Mouse (Mus musculus) neural tube, embryonic 13.5 days (tissue): ENCODE data around the gene Plgrkt. TPM values are rescaled to one million over a fixed set of nuclear protein-coding genes. Genes with fewer than 3 reads are reported as not detected.

Experiments used
- ATAC-seq: fragments of 200-750 bp; cut with Nextera tagmentation; 2 replicates; pipeline ENCODE4 v1.8.0; 2017; ENCODE audit warnings: low read depth, mild to moderate bottlenecking, moderate TSS enrichment, moderate library complexity
- H3K27ac ChIP-seq: fragments of 300-500 bp; sonication (generic); replicated peaks from 2 replicates; pipeline ENCODE4 v1.5.1; 2015; ENCODE audit warnings: moderate library complexity, mild to moderate bottlenecking, inconsistent platforms
- H3K27me3 ChIP-seq: fragments of 300-500 bp; sonication (generic); 2 replicates; pipeline ENCODE4 v1.6.1; 2015; ENCODE audit warnings: mild to moderate bottlenecking, inconsistent platforms
- H3K36me3 ChIP-seq: fragments of 300-500 bp; sonication (generic); 2 replicates; pipeline ENCODE4 v1.6.1; 2015; ENCODE audit warnings: mild to moderate bottlenecking, inconsistent platforms
- H3K4me1 ChIP-seq: fragments of 300-500 bp; sonication (generic); replicated peaks from 2 replicates; pipeline ENCODE4 v1.6.1; 2015; ENCODE audit warnings: inconsistent platforms
- H3K4me2 ChIP-seq: fragments of 300-500 bp; sonication (generic); 2 replicates; pipeline ENCODE4 v1.6.1; 2015; ENCODE audit warnings: inconsistent platforms, mild to moderate bottlenecking, moderate library complexity
- H3K4me3 ChIP-seq: fragments of 300-500 bp; sonication (generic); 2 replicates; pipeline ENCODE4 v1.5.1; 2015; ENCODE audit warnings: mild to moderate bottlenecking, inconsistent platforms
- H3K9ac ChIP-seq: fragments of 300-500 bp; sonication (generic); 2 replicates; pipeline ENCODE4 v1.6.1; 2015; ENCODE audit warnings: moderate library complexity, mild to moderate bottlenecking, inconsistent platforms
- H3K9me3 ChIP-seq: fragments of 300-500 bp; sonication (generic); 2 replicates; pipeline ENCODE4 v1.6.1; 2016; ENCODE audit warnings: inconsistent platforms
- WGBS: fragments of 180-500 bp; shearing (Covaris S2); methylation state at CpG from one replicate; pipeline ENCODE4 v1.1.7; 2015; 5-methylcytosine and 5-hydroxymethylcytosine counted together
- polyA plus RNA-seq: library from polyadenylated mRNA; unstranded; fragments of >200 nt; fragmentation: Nextera tagmentation; extraction: Ambion mirVana; gene quantifications from 2 replicates; pipeline ENCODE4 v1.2.1, GENCODE M21; 2015

Plgrkt gene
- polyA plus RNA-seq, 1 experiment from 2014 or later, result 92.6 TPM

DNA sequence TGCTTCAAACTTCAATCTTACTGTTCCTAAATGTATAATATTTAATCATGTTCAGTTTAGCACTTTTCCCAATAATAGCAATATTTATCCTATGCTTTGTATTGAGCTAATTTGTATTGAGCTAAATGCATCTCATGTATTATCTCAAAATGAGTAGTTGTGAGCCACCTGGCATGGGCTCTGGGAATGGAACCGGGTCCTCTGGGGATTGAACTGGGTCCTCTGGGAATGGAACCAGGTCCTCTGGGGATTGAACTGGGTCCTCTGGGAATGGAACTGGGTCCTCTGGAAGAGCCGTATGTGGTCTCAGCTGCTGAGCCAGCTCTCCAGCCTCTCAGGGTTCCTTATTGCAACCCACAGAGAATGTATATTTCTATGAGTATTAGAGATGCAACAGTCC lies 65.1 kb downstream of the Plgrkt start:
- Histone ChIP-seq H3K27ac (no peak overlapping the region), H3K9me3 (no peaks in the 10 kb centered on the region), H3K9ac (no peak overlapping the region), H3K36me3 (peaks cover 65% of the 10 kb centered on the region), H3K4me2 (no peak overlapping the region), H3K4me3 (no peak overlapping the region), H3K27me3 (no peaks in the 10 kb centered on the region), H3K4me1 (no peaks in the 10 kb centered on the region)
- 94% methylated on average over 2 of the region's 2 CpGs for WGBS
- no peak for ATAC-seq

DNA sequence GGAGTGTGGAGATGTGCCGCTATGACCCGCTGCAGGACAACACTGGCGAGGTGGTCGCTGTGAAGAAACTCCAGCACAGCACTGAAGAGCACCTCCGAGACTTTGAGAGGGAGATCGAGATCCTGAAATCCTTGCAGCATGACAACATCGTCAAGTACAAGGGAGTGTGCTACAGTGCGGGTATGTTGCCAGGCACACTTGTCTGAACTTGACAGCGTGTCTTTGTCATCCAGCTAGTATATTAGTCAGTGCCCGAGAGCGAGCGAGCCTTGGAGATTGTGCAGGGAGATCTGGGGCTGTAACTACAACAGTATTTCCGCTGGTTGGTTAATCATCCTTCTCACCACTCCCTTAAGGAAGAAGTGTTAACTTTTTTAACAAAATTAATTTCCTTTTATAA lies 66.3 kb downstream of the Plgrkt start:
- WGBS, result 90% methylated on average over 13 of the region's 13 CpGs
- Histone ChIP-seq H3K9me3 (no peaks in the 10 kb centered on the region), H3K27ac (no peak overlapping the region), H3K4me2 (no peak overlapping the region), H3K36me3 (peaks cover 70% of the 10 kb centered on the region), H3K4me3 (no peak overlapping the region), H3K4me1 (no peaks in the 10 kb centered on the region), H3K27me3 (no peaks in the 10 kb centered on the region), H3K9ac (no peak overlapping the region)
- no peak for ATAC-seq

Other genes starting within 250 kb of the Plgrkt start
- 12.5 TPM in 2 replicates for gene Jak2, start 115.6 kb downstream of the Plgrkt start, polyA plus RNA-seq
- 2.7 and 3.5 TPM in 2 replicates for gene Insl6, start 42.0 kb downstream of the Plgrkt start, polyA plus RNA-seq
- 2.2 and 2.3 TPM in 2 replicates for gene Rln1, start 32.7 kb downstream of the Plgrkt start, polyA plus RNA-seq
- 0.39 and 0.52 TPM in 2 replicates for gene Cd274, start 65 bp upstream of the Plgrkt start, polyA plus RNA-seq
- not detected in 2 replicates for gene Pdcd1lg2, start 43.5 kb upstream of the Plgrkt start, polyA plus RNA-seq
- gene Ric1, start 154.9 kb upstream of the Plgrkt start, polyA plus RNA-seq, result 14.5 and 16.9 TPM in 2 replicates